Comparison of ENCODE assay signal across 8 mouse cellular contexts in genomic region chr11:116812793-116813529, GRCm38 (mm10). TPM values are rescaled to one million over a fixed set of nuclear protein-coding genes. Genes with fewer than 3 reads are reported as not detected.
DNase-seq lines count a peak whose midpoint lies in the region; ATAC-seq and TF ChIP-seq lines count a peak whose summit lies in the region.

No protein-coding gene starts in this region.

- peaks cover 48% of the 10 kb centered on the region for H3K4me1 ChIP-seq in embryonic facial prominence, embryonic 14.5 days (ENCODE audit: control insufficient read depth, insufficient read depth, low read length)
- peaks cover 60% of the 10 kb centered on the region for H3K4me1 ChIP-seq in hindbrain, embryonic 16.5 days (ENCODE audit: control insufficient read depth, insufficient read depth, low read depth, low read length)
- H3K4me1 ChIP-seq in midbrain, postnatal 0 days (ENCODE audit: insufficient read depth, low read length), result peaks cover 22% of the 10 kb centered on the region

- WGBS in embryonic facial prominence, embryonic 14.5 days, result 39% methylated on average over 20 of the region's 21 CpGs
- 33% methylated on average over 21 of the region's 21 CpGs for WGBS in hindbrain, embryonic 16.5 days
- 32% methylated on average over 21 of the region's 21 CpGs for WGBS in midbrain, postnatal 0 days

- H3K4me3 ChIP-seq in layer of hippocampus, adult 2 months, result no peak overlapping the region
- no peak overlapping the region for H3K4me3 ChIP-seq in embryonic facial prominence, embryonic 14.5 days (ENCODE audit: low read depth, low read length)
- no peak overlapping the region for H3K4me3 ChIP-seq in hindbrain, embryonic 16.5 days (ENCODE audit: low read length)
- no peak overlapping the region for H3K4me3 ChIP-seq in midbrain, postnatal 0 days (ENCODE audit: low read depth, low read length)

- no peak for DNase-seq in layer of hippocampus, adult 2 months (ENCODE audit: low spot score in 2 of 2)
- DNase-seq in layer of hippocampus, adult 11-12 months (ENCODE audit: low spot score), result no peak
- DNase-seq in embryonic facial prominence, embryonic 14.5 days (ENCODE audit: low spot score), result peak; percentile 87
- peak; percentile 79 for DNase-seq in midbrain, postnatal 0 days (ENCODE audit: low spot score)
- DNase-seq in urinary bladder, postnatal 36 days (ENCODE audit: low spot score in 2 of 2), result no peak
- no peak for DNase-seq in right cerebral cortex, adult 18-20 months
- no peak for DNase-seq in thymus, adult 18-20 months

- H3K9me3 ChIP-seq in embryonic facial prominence, embryonic 14.5 days (ENCODE audit: control insufficient read depth, low read length), result no peaks in the 10 kb centered on the region
- no peaks in the 10 kb centered on the region for H3K9me3 ChIP-seq in hindbrain, embryonic 16.5 days (ENCODE audit: control insufficient read depth, low read length)
- H3K9me3 ChIP-seq in midbrain, postnatal 0 days (ENCODE audit: low read length), result no peaks in the 10 kb centered on the region

- H3K36me3 ChIP-seq in embryonic facial prominence, embryonic 14.5 days (ENCODE audit: control insufficient read depth, insufficient read depth, low read length), result no peaks in the 10 kb centered on the region
- no peaks in the 10 kb centered on the region for H3K36me3 ChIP-seq in hindbrain, embryonic 16.5 days (ENCODE audit: control insufficient read depth, insufficient read depth, low read length)
- H3K36me3 ChIP-seq in midbrain, postnatal 0 days (ENCODE audit: insufficient read depth, low read length), result no peaks in the 10 kb centered on the region

- no peak for TF ChIP-seq CTCF in layer of hippocampus, adult 2 months (conservative IDR thresholded peaks at IDR 0.05)
- TF ChIP-seq CTCF in midbrain, postnatal 0 days (IDR thresholded peaks at IDR 0.05), result peak; percentile 36; the same call in 1 of the 2 replicates

- ATAC-seq in embryonic facial prominence, embryonic 14.5 days (ENCODE audit: low read depth), result peak; percentile 26; the same call in 1 of the 2 replicates
- ATAC-seq in hindbrain, embryonic 16.5 days, result no peak
- no peak for ATAC-seq in midbrain, postnatal 0 days (ENCODE audit: low FRiP score)

- H3K4me2 ChIP-seq in embryonic facial prominence, embryonic 14.5 days (ENCODE audit: low read depth, low read length), result peak overlapping the region; percentile 38
- no peak overlapping the region for H3K4me2 ChIP-seq in hindbrain, embryonic 16.5 days (ENCODE audit: low read length)
- no peak overlapping the region for H3K4me2 ChIP-seq in midbrain, postnatal 0 days (ENCODE audit: low read depth, low read length, poor library complexity, severe bottlenecking)

- H3K9ac ChIP-seq in embryonic facial prominence, embryonic 14.5 days (ENCODE audit: low read depth, low read length), result peak overlapping the region; percentile 53; the same call in 1 of the 2 replicates
- H3K9ac ChIP-seq in hindbrain, embryonic 16.5 days (ENCODE audit: low read depth, low read length), result 0 out of 2 replicates have a peak overlapping the region, but pooled peaks have one; percentile 2
- H3K9ac ChIP-seq in midbrain, postnatal 0 days (replicated peaks; ENCODE audit: low read length, poor library complexity, severe bottlenecking), result 0 out of 2 replicates have a peak overlapping the region, but pooled peaks have one; percentile 24

- H3K27me3 ChIP-seq in embryonic facial prominence, embryonic 14.5 days (replicated peaks; ENCODE audit: control insufficient read depth, insufficient read depth, low read length), result no peaks in the 10 kb centered on the region
- H3K27me3 ChIP-seq in hindbrain, embryonic 16.5 days (replicated peaks; ENCODE audit: control insufficient read depth, insufficient read depth, low read length), result no peaks in the 10 kb centered on the region
- no peaks in the 10 kb centered on the region for H3K27me3 ChIP-seq in midbrain, postnatal 0 days (ENCODE audit: insufficient read depth, low read length)

- H3K27ac ChIP-seq in layer of hippocampus, adult 2 months, result peak overlapping the region; percentile 83
- peak overlapping the region; percentile 94 for H3K27ac ChIP-seq in embryonic facial prominence, embryonic 14.5 days (replicated peaks; ENCODE audit: low read depth, low read length)
- H3K27ac ChIP-seq in hindbrain, embryonic 16.5 days (ENCODE audit: low read depth, low read length), result peak overlapping the region; percentile 88
- peak overlapping the region; percentile 77 for H3K27ac ChIP-seq in midbrain, postnatal 0 days (ENCODE audit: low read depth, low read length)

RNA-seq across cellular contexts. Expression of gene Mxra7, which starts 14.9 kb away (rescaled TPM):
- 10 to 100 TPM; 20.0 to 23.4 TPM for total RNA-seq in layer of hippocampus, adult 2 months (2021)
- 17.3 and 17.6 TPM in 2 replicates for polyA plus RNA-seq in embryonic facial prominence, embryonic 14.5 days (2014; fragmentation: Nextera tagmentation; extraction: Ambion mirVana)
- 33.7 and 37.7 TPM in 2 replicates for polyA plus RNA-seq in hindbrain, embryonic 16.5 days (2015; fragmentation: Nextera tagmentation; extraction: Ambion mirVana)
- 23.3 and 39.1 TPM in 2 replicates for total RNA-seq in midbrain, postnatal 0 days (2014; rRNA removed)
- polyA plus RNA-seq in midbrain, postnatal 0 days (2015; fragmentation: Nextera tagmentation; extraction: Ambion mirVana), result 29.3 and 32.1 TPM in 2 replicates

RNA-seq across cellular contexts. Expression of gene Mettl23, which starts 30.1 kb away (rescaled TPM):
- total RNA-seq in layer of hippocampus, adult 2 months (2021), result 10 to 100 TPM; 23.0 to 26.8 TPM
- 75.8 and 77.4 TPM in 2 replicates for polyA plus RNA-seq in embryonic facial prominence, embryonic 14.5 days (2014; fragmentation: Nextera tagmentation; extraction: Ambion mirVana)
- 62.6 and 62.8 TPM in 2 replicates for polyA plus RNA-seq in hindbrain, embryonic 16.5 days (2015; fragmentation: Nextera tagmentation; extraction: Ambion mirVana)
- total RNA-seq in midbrain, postnatal 0 days (2014; rRNA removed), result 28.9 and 32.2 TPM in 2 replicates
- 47.4 and 48.4 TPM in 2 replicates for polyA plus RNA-seq in midbrain, postnatal 0 days (2015; fragmentation: Nextera tagmentation; extraction: Ambion mirVana)

RNA-seq across cellular contexts. Expression of gene Jmjd6, which starts 30.3 kb away (rescaled TPM):
- total RNA-seq in layer of hippocampus, adult 2 months (2021), result 10 to 100 TPM; 26.2 to 32.2 TPM
- polyA plus RNA-seq in embryonic facial prominence, embryonic 14.5 days (2014; fragmentation: Nextera tagmentation; extraction: Ambion mirVana), result 72.9 and 74.8 TPM in 2 replicates
- polyA plus RNA-seq in hindbrain, embryonic 16.5 days (2015; fragmentation: Nextera tagmentation; extraction: Ambion mirVana), result 67.2 and 70.2 TPM in 2 replicates
- 38.1 and 43.6 TPM in 2 replicates for total RNA-seq in midbrain, postnatal 0 days (2014; rRNA removed)
- polyA plus RNA-seq in midbrain, postnatal 0 days (2015; fragmentation: Nextera tagmentation; extraction: Ambion mirVana), result 48.8 and 49.8 TPM in 2 replicates

RNA-seq across cellular contexts. Expression of gene St6galnac1, which starts 37.7 kb away (rescaled TPM):
- not detected for total RNA-seq in layer of hippocampus, adult 2 months (2021)
- polyA plus RNA-seq in embryonic facial prominence, embryonic 14.5 days (2014; fragmentation: Nextera tagmentation; extraction: Ambion mirVana), result 0.11 TPM in 1 of 2 replicates, not detected in the other
- polyA plus RNA-seq in hindbrain, embryonic 16.5 days (2015; fragmentation: Nextera tagmentation; extraction: Ambion mirVana), result not detected in 2 replicates
- total RNA-seq in midbrain, postnatal 0 days (2014; rRNA removed), result not detected in 2 replicates
- not detected in 2 replicates for polyA plus RNA-seq in midbrain, postnatal 0 days (2015; fragmentation: Nextera tagmentation; extraction: Ambion mirVana)

RNA-seq across cellular contexts. Expression of gene Mfsd11, which starts 39.3 kb away (rescaled TPM):
- total RNA-seq in layer of hippocampus, adult 2 months (2021), result 10 to 100 TPM; 41.0 to 41.6 TPM
- 42.8 and 43.9 TPM in 2 replicates for polyA plus RNA-seq in embryonic facial prominence, embryonic 14.5 days (2014; fragmentation: Nextera tagmentation; extraction: Ambion mirVana)
- polyA plus RNA-seq in hindbrain, embryonic 16.5 days (2015; fragmentation: Nextera tagmentation; extraction: Ambion mirVana), result 52.1 and 52.7 TPM in 2 replicates
- total RNA-seq in midbrain, postnatal 0 days (2014; rRNA removed), result 36.0 and 57.0 TPM in 2 replicates
- 54.8 and 64.1 TPM in 2 replicates for polyA plus RNA-seq in midbrain, postnatal 0 days (2015; fragmentation: Nextera tagmentation; extraction: Ambion mirVana)

Comparison
In these comparisons a context has a peak if more than half of its experiments do, and no peak if none do; other contexts are left out.
1. DNase-seq: peak in embryonic facial prominence, embryonic 14.5 days (single experiment) and midbrain, postnatal 0 days (single experiment); none in layer of hippocampus, adult 2 months (0 of 2), layer of hippocampus, adult 11-12 months (single experiment), urinary bladder, postnatal 36 days (0 of 2), right cerebral cortex, adult 18-20 months (single experiment) and thymus, adult 18-20 months (0 of 2).
2. H3K9ac ChIP-seq: peak in every context shown above with its lines; median percentile 53 in embryonic facial prominence, embryonic 14.5 days; 24 in midbrain, postnatal 0 days; 2 in hindbrain, embryonic 16.5 days.
3. Peak in every context shown above with its lines, with median percentiles within 50 percentile points of each other: H3K27ac ChIP-seq.